Mouse (Mus musculus) CH12.LX (cell line): ENCODE data around the gene Tgm2. TPM values are rescaled to one million over a fixed set of nuclear protein-coding genes. Genes with fewer than 3 reads are reported as not detected.

Experiments used
- DNase-seq: peaks from one replicate; pipeline ENCODE4 v3.0.0-alpha.2; 2013; ENCODE audit errors: extremely low read depth
- H3K27ac ChIP-seq: 2 replicates; pipeline ENCODE4 v1.5.1; 2012; ENCODE audit warnings: low read depth, mild to moderate bottlenecking, control low read depth, moderate library complexity; ENCODE audit not compliant: insufficient read depth
- H3K27me3 ChIP-seq: replicated peaks from 2 replicates; pipeline ENCODE3; 2012; ENCODE audit warnings: inconsistent platforms
- H3K36me3 ChIP-seq, 2 experiments: replicated peaks in 1 of 2; 2 replicates each; pipeline versions ENCODE3 to v1.6.1; 2012; ENCODE audit warnings: inconsistent platforms in 1 of 2, low read length in 1 of 2, mild to moderate bottlenecking in 1 of 2, mixed read lengths in 1 of 2, moderate library complexity in 1 of 2; ENCODE audit not compliant: control insufficient read depth in 1 of 2, insufficient read depth in 1 of 2
- H3K4me1 ChIP-seq, 2 experiments: 2 replicates each; pipeline ENCODE4 v1.6.1; 2012; ENCODE audit warnings: inconsistent platforms in 1 of 2, moderate library complexity in 1 of 2; ENCODE audit not compliant: insufficient read depth in 2 of 2, control insufficient read depth in 1 of 2
- H3K4me2 ChIP-seq: 2 replicates; pipeline ENCODE4 v1.6.1; 2012; ENCODE audit warnings: low read depth, mild to moderate bottlenecking, control low read depth; ENCODE audit not compliant: poor library complexity, insufficient read depth, severe bottlenecking
- H3K4me3 ChIP-seq, 3 experiments: fragments of 150-350 bp in 1 of 3; sonication (generic) in 1 of 3; replicated peaks in 1 of 3; 2 replicates each; pipeline versions ENCODE3 to v1.5.1; 2011 to 2012; ENCODE audit warnings: low read depth in 2 of 3, low read length in 2 of 3, mild to moderate bottlenecking in 2 of 3, moderate library complexity in 2 of 3, control low read depth in 1 of 3, improper control_type of control experiment in 1 of 3, inconsistent platforms in 1 of 3, mixed read lengths in 1 of 3; ENCODE audit not compliant: poor library complexity in 1 of 3
- H3K79me2 ChIP-seq: replicated peaks from 2 replicates; pipeline ENCODE4 v1.6.1; 2012; ENCODE audit warnings: mild to moderate bottlenecking, moderate library complexity; ENCODE audit not compliant: control insufficient read depth, poor library complexity, insufficient read depth, severe bottlenecking; ENCODE audit errors: extremely low read depth
- H3K9ac ChIP-seq: 2 replicates; pipeline ENCODE4 v1.6.1; 2012; ENCODE audit warnings: low read depth, mild to moderate bottlenecking, control low read depth, moderate library complexity; ENCODE audit not compliant: insufficient read depth
- H3K9me3 ChIP-seq: replicated peaks from 2 replicates; pipeline ENCODE3; 2012; ENCODE audit warnings: low read length, inconsistent platforms, mixed read lengths
- BHLHE40 ChIP-seq: IDR thresholded peaks from 2 replicates; pipeline ENCODE4 v1.6.1; 2011; ENCODE audit warnings: mild to moderate bottlenecking, low read depth, low read length, improper control_type of control experiment
- CHD1 ChIP-seq: IDR thresholded peaks from 2 replicates; pipeline ENCODE4 v1.6.1; 2012; ENCODE audit warnings: low read depth, low read length, improper control_type of control experiment, inconsistent platforms
- CHD2 ChIP-seq: IDR thresholded peaks from 2 replicates; pipeline ENCODE4 v1.6.1; 2011; ENCODE audit warnings: low read length, improper control_type of control experiment
- CTCF ChIP-seq, 2 experiments: IDR thresholded peaks in 1 of 2; conservative IDR thresholded peaks in 1 of 2; 2 replicates each; pipeline ENCODE4 v1.5.1; 2011 to 2012; ENCODE audit warnings: low read depth in 2 of 2, low read length in 2 of 2, improper control_type of control experiment in 1 of 2, inconsistent platforms in 1 of 2, mild to moderate bottlenecking in 1 of 2, moderate library complexity in 1 of 2
- ELF1 ChIP-seq: IDR thresholded peaks from 2 replicates; pipeline ENCODE4 v1.6.1; 2014; ENCODE audit warnings: low read depth, mild to moderate bottlenecking, inconsistent platforms, low read length, improper control_type of control experiment
- EP300 ChIP-seq: IDR thresholded peaks from 2 replicates; pipeline ENCODE4 v1.6.1; 2011; ENCODE audit warnings: low read length, improper control_type of control experiment
- ETS1 ChIP-seq: conservative IDR thresholded peaks from 2 replicates; pipeline ENCODE4 v1.6.1; 2012; ENCODE audit warnings: low read depth, mild to moderate bottlenecking, inconsistent platforms, low read length, improper control_type of control experiment, moderate library complexity
- GABPA ChIP-seq: IDR thresholded peaks from 2 replicates; pipeline ENCODE4 v1.6.1; 2012; ENCODE audit warnings: low read depth, low read length, improper control_type of control experiment, inconsistent platforms; ENCODE audit not compliant: insufficient replicate concordance
- HCFC1 ChIP-seq: IDR thresholded peaks from 2 replicates; pipeline ENCODE4 v1.6.1; 2012; ENCODE audit warnings: low read depth, mild to moderate bottlenecking, inconsistent platforms, low read length, improper control_type of control experiment
- IRF4 ChIP-seq: IDR thresholded peaks from 2 replicates; pipeline ENCODE4 v1.6.1; 2014; ENCODE audit warnings: low read depth, mild to moderate bottlenecking, inconsistent platforms, low read length, improper control_type of control experiment
- JUN ChIP-seq: IDR thresholded peaks from 2 replicates; pipeline ENCODE4 v1.6.1; 2011; ENCODE audit warnings: low read depth, mild to moderate bottlenecking, low read length, improper control_type of control experiment, moderate library complexity; ENCODE audit not compliant: insufficient read depth
- KAT2A ChIP-seq: IDR thresholded peaks from 2 replicates; pipeline ENCODE4 v1.6.1; 2012; ENCODE audit warnings: low read length, improper control_type of control experiment, inconsistent platforms; ENCODE audit not compliant: insufficient replicate concordance
- MAZ ChIP-seq: IDR thresholded peaks from 2 replicates; pipeline ENCODE4 v1.6.1; 2012; ENCODE audit warnings: low read depth, mild to moderate bottlenecking, inconsistent platforms, low read length, improper control_type of control experiment, moderate library complexity
- MEF2A ChIP-seq: IDR thresholded peaks from 2 replicates; pipeline ENCODE4 v1.6.1; 2014; ENCODE audit warnings: low read depth, mild to moderate bottlenecking, inconsistent platforms, low read length, improper control_type of control experiment, borderline replicate concordance
- NELFE ChIP-seq: IDR thresholded peaks from 2 replicates; pipeline ENCODE4 v1.6.1; 2011; ENCODE audit warnings: low read depth, low read length, improper control_type of control experiment
- NRF1 ChIP-seq: IDR thresholded peaks from 2 replicates; pipeline ENCODE4 v1.6.1; 2014; ENCODE audit warnings: low read depth, mild to moderate bottlenecking, inconsistent platforms, low read length, improper control_type of control experiment, moderate library complexity
- PAX5 ChIP-seq: IDR thresholded peaks from 2 replicates; pipeline ENCODE4 v1.6.1; 2012; ENCODE audit warnings: low read length, inconsistent platforms, mixed read lengths
- POLR2A ChIP-seq: IDR thresholded peaks from 2 replicates; pipeline ENCODE4 v1.6.1; 2011; ENCODE audit warnings: low read depth, mild to moderate bottlenecking, improper control_type of control experiment, low read length
- POLR2AphosphoS2 ChIP-seq: IDR thresholded peaks from 2 replicates; pipeline ENCODE4 v1.6.1; 2011; ENCODE audit warnings: low read depth, low read length, improper control_type of control experiment
- RAD21 ChIP-seq: IDR thresholded peaks from 2 replicates; pipeline ENCODE4 v1.6.1; 2011; ENCODE audit warnings: low read depth, mild to moderate bottlenecking, low read length, improper control_type of control experiment, moderate library complexity
- RCOR1 ChIP-seq: conservative IDR thresholded peaks from 2 replicates; pipeline ENCODE4 v1.6.1; 2012; ENCODE audit warnings: low read depth, mild to moderate bottlenecking, inconsistent platforms, low read length, improper control_type of control experiment
- SIN3A ChIP-seq: IDR thresholded peaks from 2 replicates; pipeline ENCODE4 v1.6.1; 2012; ENCODE audit warnings: low read length, improper control_type of control experiment, inconsistent platforms
- SMC3 ChIP-seq: IDR thresholded peaks from 2 replicates; pipeline ENCODE4 v1.6.1; 2011; ENCODE audit warnings: low read depth, low read length, improper control_type of control experiment
- UBTF ChIP-seq: IDR thresholded peaks from 2 replicates; pipeline ENCODE4 v1.6.1; 2012; ENCODE audit warnings: low read depth, mild to moderate bottlenecking, inconsistent platforms, low read length, improper control_type of control experiment, moderate library complexity
- USF1 ChIP-seq: IDR thresholded peaks from 2 replicates; pipeline ENCODE4 v1.6.1; 2014; ENCODE audit warnings: low read depth, mild to moderate bottlenecking, inconsistent platforms, low read length, improper control_type of control experiment
- USF2 ChIP-seq: conservative IDR thresholded peaks from 2 replicates; pipeline ENCODE4 v1.6.1; 2011; ENCODE audit warnings: low read depth, low read length, improper control_type of control experiment
- ZC3H11A ChIP-seq: IDR thresholded peaks from 2 replicates; pipeline ENCODE4 v1.6.1; 2012; ENCODE audit warnings: low read depth, mild to moderate bottlenecking, inconsistent platforms, low read length, improper control_type of control experiment
- ZKSCAN1 ChIP-seq: IDR thresholded peaks from 2 replicates; pipeline ENCODE4 v1.6.1; 2012; ENCODE audit warnings: low read depth, inconsistent platforms, low read length, improper control_type of control experiment, borderline replicate concordance
- ZMIZ1 ChIP-seq: IDR thresholded peaks from 2 replicates; pipeline ENCODE4 v1.6.1; 2012; ENCODE audit warnings: low read depth, mild to moderate bottlenecking, inconsistent platforms, low read length, improper control_type of control experiment
- ZNF384 ChIP-seq: IDR thresholded peaks from 2 replicates; pipeline ENCODE4 v1.6.1; 2012; ENCODE audit warnings: low read depth, low read length, improper control_type of control experiment, inconsistent platforms
- dilution Hi-C: fragments of 300-500 bp; cut with MboI; formaldehyde crosslinking; loops from 2 replicates; pipeline ENCODE4 v1.14.3; 2020; ENCODE audit warnings: low sequenced_read_pairs; ENCODE audit not compliant: extremely low pct_unique_long_range_greater_than_20kb, extremely low pct_ligation_motif_present
- in situ Hi-C: fragments of 300-500 bp; cut with MboI; formaldehyde crosslinking; loops from 3 replicates; pipeline ENCODE4 v1.14.3; 2019; ENCODE audit warnings: low sequenced_read_pairs, low pct_ligation_motif_present, low pct_unique_long_range_greater_than_20kb, mixed read lengths
- polyA plus RNA-seq: library from polyadenylated mRNA; unstranded; fragments of >175 nt; gene quantifications from 2 replicates; pipeline ENCODE4 v1.2.1, GENCODE M21; 2012; ENCODE audit warnings: low read depth; ENCODE audit not compliant: insufficient read length
- total RNA-seq, 2 experiments: library from RNA; depleted of rRNA; stranded (reverse); fragments of 300-350 nt in 1 of 2; fragments of >200 nt in 1 of 2; gene quantifications; 2 replicates each; pipeline ENCODE4 v1.2.3; 2012 to 2014

The Tgm2 gene
- total and polyA plus RNA-seq, 3 experiments = 0.08 to 0.50 (median 0.21) TPM

DNA sequence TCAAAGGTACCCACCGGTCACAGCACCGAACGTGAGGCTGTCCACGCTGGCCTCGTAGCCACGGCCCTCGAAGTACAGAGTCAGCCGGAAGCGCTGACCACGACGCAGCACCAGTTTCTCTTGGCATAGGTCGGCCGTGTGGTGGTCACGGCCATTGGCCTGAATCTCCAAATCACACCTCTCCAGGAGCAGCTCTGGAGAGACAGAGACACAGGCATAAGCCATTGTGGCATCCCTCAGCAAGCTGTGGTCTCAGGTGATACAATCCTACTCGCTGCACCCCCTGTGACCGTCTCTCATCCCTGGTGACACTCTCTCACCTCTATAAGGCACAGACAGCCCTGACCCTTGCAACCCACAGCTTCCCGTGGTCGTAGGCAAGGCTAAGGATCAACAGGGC is 3.3 kb downstream of the Tgm2 start:
- H3K27ac ChIP-seq = no peak overlapping the region
- dilution Hi-C loops = no loop called here
- in situ Hi-C loops = no loop called here
- TF ChIP-seq IRF4 (no peak), NELFE (no peak), SMC3 (no peak), USF2 (no peak), CHD2 (no peak), ZKSCAN1 (no peak), RAD21 (no peak), EP300 (no peak), ZMIZ1 (no peak), USF1 (no peak), CTCF (conservative IDR thresholded peaks at IDR 0.05 in 1 of 2, IDR thresholded peaks at IDR 0.05 in 1 of 2; ENCODE audit: low read depth in 2 of 2, low read length in 2 of 2) (no peak), UBTF (no peak), CHD1 (no peak), ELF1 (no peak), POLR2AphosphoS2 (no peak), KAT2A (no peak), ZNF384 (no peak)
- H3K79me2 ChIP-seq = no peaks in the 10 kb centered on the region
- H3K4me1 ChIP-seq = peaks cover 3 to 12% of the 10 kb centered on the region in 2 experiments; a peak in 2 of 4 replicates
- H3K4me2 ChIP-seq = no peak overlapping the region
- no peak for DNase-seq
- no peak overlapping the region for H3K4me3 ChIP-seq
- no peaks in the 10 kb centered on the region for H3K36me3 ChIP-seq
- H3K9me3 ChIP-seq = no peaks in the 10 kb centered on the region
- peaks cover 83% of the 10 kb centered on the region for H3K27me3 ChIP-seq
- H3K9ac ChIP-seq = no peak overlapping the region

DNA sequence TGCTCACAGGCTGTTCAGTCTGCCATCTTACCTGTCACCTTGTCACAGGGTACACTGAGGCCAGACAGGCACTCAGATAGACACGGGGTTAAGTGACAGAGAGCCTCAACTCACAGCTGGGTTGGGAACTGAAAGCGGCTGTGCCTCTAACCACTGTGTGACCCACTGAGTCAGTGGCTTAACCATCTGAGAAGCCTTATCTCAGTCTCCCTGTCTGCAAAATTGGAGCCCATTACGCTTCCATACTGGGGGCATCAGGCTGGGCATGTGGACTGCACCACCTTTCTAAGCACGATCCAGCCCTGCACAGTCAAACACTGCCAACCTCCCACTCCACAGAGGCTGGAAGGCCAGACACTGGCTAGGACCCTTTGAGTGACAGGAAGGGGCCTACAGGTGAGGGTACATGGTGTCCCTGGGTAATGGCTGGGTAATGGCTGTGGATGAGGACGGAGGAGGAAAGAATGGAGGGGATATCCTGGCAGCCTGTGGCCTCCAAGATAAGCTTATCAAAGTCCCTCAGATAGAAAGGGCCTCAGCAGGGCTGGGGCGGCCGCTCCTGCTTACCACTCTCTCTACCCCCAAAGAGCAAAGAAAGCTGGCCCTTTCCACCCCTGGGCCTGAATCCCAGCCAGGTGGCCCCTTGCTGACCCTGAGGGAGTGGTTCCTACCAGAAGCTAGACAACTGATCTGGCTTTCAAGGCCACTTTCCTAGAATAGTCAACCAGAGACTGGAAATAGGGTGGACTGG is 4.4 kb downstream of the Tgm2 start:
- no peaks in the 10 kb centered on the region for H3K36me3 ChIP-seq
- no peak overlapping the region for H3K4me3 ChIP-seq
- H3K9me3 ChIP-seq = no peaks in the 10 kb centered on the region
- in situ Hi-C loops = no loop called here
- H3K4me1 ChIP-seq = peaks cover 3 to 16% of the 10 kb centered on the region in 2 experiments; a peak in 2 of 4 replicates
- H3K27ac ChIP-seq = no peak overlapping the region
- H3K27me3 ChIP-seq = peaks cover 75% of the 10 kb centered on the region
- H3K4me2 ChIP-seq = no peak overlapping the region
- TF ChIP-seq JUN = no peak
- TF ChIP-seq CHD1 = no peak
- TF ChIP-seq PAX5 = no peak
- no peak for TF ChIP-seq RCOR1
- no peak for TF ChIP-seq CTCF (conservative IDR thresholded peaks at IDR 0.05 in 1 of 2, IDR thresholded peaks at IDR 0.05 in 1 of 2; ENCODE audit: low read depth in 2 of 2, low read length in 2 of 2)
- no peak for TF ChIP-seq POLR2A
- no peak for TF ChIP-seq GABPA
- TF ChIP-seq ZC3H11A = no peak
- no peak for TF ChIP-seq MAZ
- TF ChIP-seq MEF2A = no peak
- no peak for TF ChIP-seq USF2
- TF ChIP-seq HCFC1 = no peak
- no peak for TF ChIP-seq UBTF
- TF ChIP-seq KAT2A = no peak
- no peak for TF ChIP-seq ETS1
- no peak for TF ChIP-seq NRF1
- no peak for TF ChIP-seq BHLHE40
- TF ChIP-seq SIN3A = no peak
- TF ChIP-seq, all 38 proteins: peak for 0
- no peaks in the 10 kb centered on the region for H3K79me2 ChIP-seq
- no peak overlapping the region for H3K9ac ChIP-seq
- dilution Hi-C loops = no loop called here
- no peak for DNase-seq
